Mouse (Mus musculus) induced T-regulatory cell, adult 2 months (primary cell): ENCODE measurements around the gene Olfr859.
"Not testable (repeated sequence)": the region's sequence is repeated elsewhere in the genome, so short reads cannot be mapped to it uniquely, and the experiment has no call there.

Source experiments
- DNase-seq: peaks from one replicate; pipeline ENCODE4 v3.0.0-alpha.2; 2012; ENCODE audit warnings: low read depth

Olfr859 gene

DNA sequence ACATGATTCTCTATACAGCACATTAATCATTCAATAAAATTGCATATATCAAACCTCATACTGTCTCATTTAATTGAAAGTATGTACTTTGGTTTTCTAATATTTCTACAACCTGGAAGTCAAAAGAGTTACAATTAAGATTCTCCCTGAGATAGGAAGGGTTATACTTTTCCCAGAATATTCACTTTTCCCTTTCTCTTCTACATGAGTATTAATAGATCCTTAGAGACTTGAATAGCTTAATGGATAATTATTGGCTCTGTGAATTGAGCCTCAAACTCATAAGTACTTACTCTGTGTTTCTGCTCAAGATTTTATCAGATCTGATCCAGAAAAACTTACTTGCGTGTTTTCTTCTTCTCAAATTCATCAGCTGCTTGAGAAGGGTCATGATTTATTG, at the start of gene Olfr859:
Olfr859 (plus strand) TSS at position 301 of the 400 bp plus-strand sequence.
- not testable (repeated sequence) for DNase-seq

DNA sequence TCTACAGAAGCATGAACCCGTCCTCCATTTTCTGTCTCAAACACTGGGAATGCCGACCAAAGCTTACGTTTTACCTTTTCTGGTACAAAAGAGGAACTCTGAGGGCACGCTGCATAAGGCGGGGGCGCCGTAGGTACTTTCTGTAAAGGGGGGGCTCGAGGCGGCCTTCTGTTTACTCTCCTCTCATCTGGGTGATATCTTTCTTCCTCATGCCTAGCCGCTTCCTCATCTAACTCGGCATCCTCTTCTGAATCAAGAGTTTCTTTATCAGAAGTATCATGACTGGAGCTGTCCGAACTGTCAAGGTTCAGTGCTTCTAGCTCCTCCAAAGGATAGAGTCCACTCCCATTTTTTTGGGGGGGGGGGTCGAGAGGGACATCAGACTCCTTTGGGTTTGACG, 35.6 kb upstream of the Olfr859 start:
- no peak for DNase-seq

DNA sequence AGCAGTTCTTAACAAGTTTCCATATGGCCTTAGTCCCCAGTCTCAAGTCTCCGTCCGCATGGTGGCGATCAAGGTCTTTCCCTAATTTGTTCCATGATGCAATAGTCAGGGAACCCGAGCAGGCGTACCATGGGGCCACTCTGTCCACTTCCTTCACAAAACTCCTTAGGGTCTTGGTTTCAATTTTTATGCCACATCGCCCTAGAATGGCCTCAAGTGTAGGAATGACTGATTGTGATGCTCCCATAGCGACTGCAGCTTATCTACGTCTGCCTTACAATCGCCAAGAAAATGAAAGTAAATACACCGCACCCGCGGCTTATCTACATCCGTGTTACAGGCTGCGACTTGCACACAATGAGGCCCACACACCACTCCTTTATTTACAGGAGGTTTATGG, 35.0 kb upstream of the Olfr859 start:
- no peak for DNase-seq

DNA sequence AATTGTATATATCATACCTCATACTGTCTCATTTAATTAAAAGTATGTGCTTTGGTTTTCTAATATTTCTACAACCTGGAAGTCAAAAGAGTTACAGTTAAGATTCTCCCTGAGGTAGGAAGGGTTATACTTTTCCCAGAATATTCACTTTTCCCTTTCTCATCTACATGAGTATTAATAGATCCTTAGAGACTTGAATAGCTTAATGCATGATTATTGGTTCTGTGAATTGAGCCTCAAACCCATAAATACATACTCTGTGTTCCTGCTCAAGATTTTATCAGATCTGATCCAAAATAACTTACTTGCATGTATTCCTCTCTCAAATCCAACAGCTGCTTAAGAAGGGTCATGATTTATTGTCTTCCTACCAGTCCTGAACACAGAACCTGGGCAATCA, 24.7 kb upstream of the Olfr859 start, which contains the start of gene Olfr58:
Olfr58 (plus strand) TSS at position 301 of the 400 bp plus-strand sequence.
- DNase-seq, result no peak

DNA sequence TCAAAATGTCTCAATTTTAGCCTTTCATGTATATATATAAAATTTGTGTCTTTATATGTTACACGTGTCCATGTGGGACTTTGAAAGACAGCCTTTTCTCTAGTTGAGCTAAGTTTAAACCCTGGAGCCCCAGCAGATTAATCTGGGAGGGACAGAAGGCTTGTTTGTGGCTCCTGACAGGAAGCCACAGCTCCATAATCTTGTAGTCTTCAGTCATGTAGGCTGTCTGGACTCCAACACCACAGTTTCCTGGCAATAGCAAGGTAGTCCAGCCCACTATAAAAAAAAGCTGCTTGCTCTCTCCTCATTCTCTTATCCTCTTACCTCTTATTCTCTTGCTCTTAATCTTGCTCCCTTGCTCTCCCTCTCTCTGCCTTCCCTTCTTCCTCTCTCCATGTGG, 1.7 kb upstream of the Olfr859 start:
- no peak for DNase-seq

DNA sequence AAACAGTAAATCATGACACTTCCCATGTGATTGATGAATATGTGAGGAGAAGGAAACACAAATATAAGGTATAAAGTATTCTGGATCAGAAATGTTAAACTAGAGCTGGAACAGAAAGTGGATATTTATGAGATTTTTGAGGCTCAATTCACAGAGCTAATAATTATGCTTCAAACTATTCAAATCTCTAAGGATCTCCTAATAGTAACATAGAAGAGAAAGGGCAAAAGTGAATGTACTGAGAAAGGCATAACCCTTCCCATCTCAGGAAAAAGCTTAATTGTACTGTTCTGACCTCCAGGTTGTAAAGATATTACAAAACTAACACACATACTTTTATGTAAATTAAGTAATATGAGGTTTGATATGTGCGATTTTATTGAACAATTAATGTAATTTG, 44.9 kb downstream of the Olfr859 start, which contains the start of gene Olfr860:
Olfr860 (minus strand) TSS at position 101 of the 400 bp plus-strand sequence.
- no peak for DNase-seq
